Mouse (Mus musculus): ENCODE data around the gene Eci3. TPM values are rescaled to one million over a fixed set of nuclear protein-coding genes. Genes with fewer than 3 reads are reported as not detected.
"Not testable (repeated sequence)": the region's sequence is repeated elsewhere in the genome, so short reads cannot be mapped to it uniquely, and the experiment has no call there.

The Eci3 gene
- polyA plus RNA-seq, 1 experiment from 2014 or later, result 0.47 TPM

DNA sequence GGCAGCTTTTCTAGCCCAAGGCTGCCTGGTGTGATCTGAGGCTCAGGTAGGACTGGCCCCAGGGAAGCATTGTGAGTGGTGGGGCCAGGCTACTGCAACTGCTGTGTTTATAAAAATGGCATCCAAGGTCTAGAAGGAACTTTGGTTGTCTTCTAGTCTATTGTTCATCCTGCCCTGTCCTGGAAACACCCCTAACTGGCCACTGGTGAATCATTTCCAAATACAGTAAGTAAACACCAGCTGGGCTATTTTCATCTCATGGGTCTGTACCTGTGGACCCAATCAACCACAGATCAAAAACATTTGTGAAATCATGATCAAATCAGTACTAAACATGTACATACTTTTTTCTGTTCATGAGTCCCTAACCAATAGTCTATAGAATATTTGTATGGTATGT lies 8.8 kb upstream of the Eci3 start:
- not testable (repeated sequence) for H3K4me2 ChIP-seq (replicated peaks); ATAC-seq; H3K27me3 ChIP-seq

DNA sequence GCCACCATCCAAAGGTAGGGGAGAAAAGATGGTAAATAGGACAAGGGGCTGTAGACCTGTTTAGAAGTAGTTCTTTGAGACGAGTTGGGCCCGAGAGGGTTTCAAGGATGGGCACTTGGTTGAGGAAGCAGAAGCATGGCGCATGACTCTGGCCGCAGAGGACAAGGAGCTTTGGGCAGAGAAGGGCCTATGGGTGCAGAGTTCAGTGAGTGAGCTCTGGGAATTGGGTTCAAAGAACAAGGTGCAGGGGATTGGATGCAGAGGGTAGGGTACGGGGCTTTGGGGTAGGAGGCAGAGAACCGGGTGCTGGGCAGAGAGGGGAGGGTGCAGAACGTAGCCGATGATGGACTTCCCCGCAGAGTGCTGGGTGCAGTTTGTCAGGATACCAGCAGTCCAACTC lies 2.0 kb upstream of the Eci3 start:
- H3K9ac ChIP-seq (replicated peaks); H3K4me2 ChIP-seq (replicated peaks); H3K4me3 ChIP-seq (replicated peaks); H3K9me3 ChIP-seq; H3K36me3 ChIP-seq; ATAC-seq; H3K27ac ChIP-seq: not testable (repeated sequence)
- H3K4me1 ChIP-seq (replicated peaks), result peaks cover 15% of the 10 kb centered on the region
- 73% methylated on average over 9 of the region's 9 CpGs for WGBS
- peaks cover 31% of the 10 kb centered on the region for H3K27me3 ChIP-seq

More for the DNA sequence above, 8.8 kb upstream of the Eci3 start:
- H3K9ac ChIP-seq (replicated peaks); H3K27ac ChIP-seq; H3K9me3 ChIP-seq; H3K4me1 ChIP-seq (replicated peaks); H3K4me3 ChIP-seq (replicated peaks): not testable (repeated sequence)
- H3K36me3 ChIP-seq, result peaks cover 15% of the 10 kb centered on the region

DNA sequence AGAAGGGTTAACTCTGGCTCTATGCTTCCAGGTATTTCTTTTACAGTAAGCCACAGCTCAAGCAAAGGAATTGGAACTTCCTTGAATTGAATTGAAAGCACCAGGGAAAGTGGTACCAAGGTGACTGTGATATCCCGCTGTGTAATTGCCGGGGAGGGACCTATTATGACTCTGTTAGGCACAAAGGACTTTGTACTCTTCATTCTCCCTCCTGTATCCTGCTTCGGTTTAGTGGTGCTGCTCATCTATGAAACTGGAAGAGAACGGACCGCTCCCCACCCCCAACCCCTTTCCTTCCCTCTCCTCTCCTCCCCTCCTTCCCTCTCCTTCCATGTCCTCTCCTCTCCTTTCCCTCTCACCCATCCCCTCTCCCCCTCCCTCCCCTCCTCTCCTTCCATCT lies 1.3 kb upstream of the Eci3 start:
- Histone ChIP-seq H3K9ac (replicated peaks) (no peak overlapping the region), H3K27me3 (peaks cover 31% of the 10 kb centered on the region), H3K27ac (no peak overlapping the region), H3K9me3 (no peaks in the 10 kb centered on the region), H3K36me3 (no peaks in the 10 kb centered on the region), H3K4me2 (replicated peaks) (peak overlapping the region; percentile 71), H3K4me3 (replicated peaks) (peak overlapping the region; percentile 43), H3K4me1 (replicated peaks) (peaks cover 15% of the 10 kb centered on the region)
- ATAC-seq, result no peak
- 5% methylated on average over 5 of the region's 5 CpGs for WGBS

DNA sequence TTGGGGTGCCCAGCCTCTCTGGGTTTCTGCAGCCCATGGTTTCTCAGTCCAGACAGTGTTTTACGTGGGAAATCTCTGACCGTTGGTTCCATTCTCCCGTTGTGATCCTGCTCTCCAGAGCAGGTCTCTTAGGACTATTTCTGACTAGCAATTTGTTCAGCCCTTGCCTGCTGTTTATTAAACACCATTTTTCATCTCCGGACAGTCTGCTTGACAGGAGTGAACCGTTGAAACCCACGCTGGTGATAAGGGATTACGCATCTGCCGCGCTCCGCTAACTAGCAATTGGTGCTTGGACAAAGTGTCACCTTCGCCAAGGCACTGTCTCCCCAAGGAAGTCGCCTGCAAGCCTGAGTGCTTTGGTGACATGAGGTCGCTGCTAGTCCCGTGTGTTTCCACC lies 809 bp upstream of the Eci3 start:
- H3K9ac ChIP-seq (replicated peaks), result 0 out of 2 replicates have a peak overlapping the region, but pooled peaks have one; percentile 52

DNA sequence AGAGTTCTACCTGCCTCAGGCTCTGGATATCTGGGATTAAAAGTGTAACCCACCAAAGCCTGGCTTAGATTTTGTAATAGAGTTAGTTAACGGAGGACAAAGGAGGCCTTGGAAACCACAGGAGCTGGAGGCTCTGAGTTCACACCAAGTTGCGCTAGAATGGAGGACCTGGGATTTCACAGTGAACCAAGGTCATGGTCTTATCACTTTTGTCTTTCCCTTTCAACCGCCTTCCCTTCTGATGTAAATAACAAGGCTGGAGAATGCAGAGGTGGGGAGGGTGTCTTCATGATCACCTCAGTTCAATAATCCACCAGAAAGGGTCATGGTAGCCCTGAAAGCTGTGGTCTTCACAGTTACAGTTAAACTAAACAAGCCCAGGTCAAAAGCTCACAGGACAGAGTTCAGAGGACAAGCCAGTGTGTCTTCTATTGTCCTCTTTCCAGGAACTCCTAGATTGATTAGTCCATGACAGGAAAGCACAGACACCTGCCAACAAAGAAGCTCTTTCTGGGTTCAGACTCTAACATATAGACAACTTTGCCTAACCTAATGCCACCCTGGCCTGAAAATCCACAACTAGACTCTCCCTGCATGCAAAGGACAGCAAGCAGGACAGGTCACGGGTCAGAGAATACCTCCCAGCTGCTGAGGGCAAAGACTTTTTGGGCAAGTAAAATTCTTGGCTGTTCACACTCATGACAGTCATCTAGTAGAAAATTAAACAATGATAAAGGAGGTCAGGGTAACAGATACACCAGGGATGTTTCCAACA lies 2.4 kb downstream of the Eci3 start:
- Histone ChIP-seq H3K9ac (replicated peaks) (no peak overlapping the region), H3K4me3 (replicated peaks) (no peak overlapping the region), H3K27me3 (peaks cover 31% of the 10 kb centered on the region), H3K9me3 (no peaks in the 10 kb centered on the region), H3K4me1 (replicated peaks) (peaks cover 15% of the 10 kb centered on the region), H3K4me2 (replicated peaks) (no peak overlapping the region), H3K27ac (no peak overlapping the region), H3K36me3 (no peaks in the 10 kb centered on the region)
- ATAC-seq, result no peak
- 83% methylated on average over 4 of the region's 4 CpGs for WGBS

More for the DNA sequence above, 809 bp upstream of the Eci3 start:
- 6% methylated on average over 14 of the region's 14 CpGs for WGBS
- H3K27me3 ChIP-seq, result peaks cover 31% of the 10 kb centered on the region
- no peak overlapping the region for H3K27ac ChIP-seq
- no peak for ATAC-seq
- peak overlapping the region; percentile 43 for H3K4me3 ChIP-seq (replicated peaks)
- peak overlapping the region; percentile 71 for H3K4me2 ChIP-seq (replicated peaks)
- H3K36me3 ChIP-seq, result no peaks in the 10 kb centered on the region
- H3K4me1 ChIP-seq (replicated peaks), result peaks cover 15% of the 10 kb centered on the region
- no peaks in the 10 kb centered on the region for H3K9me3 ChIP-seq

DNA sequence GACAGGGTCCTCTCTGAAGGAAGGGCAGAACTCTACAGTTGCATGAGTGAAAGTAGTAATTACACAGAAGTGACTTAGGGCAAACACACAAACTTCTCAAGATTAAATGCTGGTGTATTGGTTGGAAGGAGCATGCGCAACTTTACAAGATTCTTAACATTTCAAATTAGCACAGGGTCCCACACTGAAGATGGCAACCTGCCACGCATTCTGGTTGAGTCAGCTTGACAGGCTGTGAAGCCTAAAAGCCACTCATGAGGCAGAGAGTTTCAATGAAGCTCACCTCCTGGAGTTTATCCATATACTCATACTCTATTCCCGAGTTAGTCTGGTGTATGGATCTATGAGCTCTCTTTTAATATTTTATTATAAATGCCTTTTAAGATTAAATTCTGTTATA lies 5.5 kb downstream of the Eci3 start:
- WGBS, result 83% methylated on average over 3 of the region's 3 CpGs
- H3K9me3 ChIP-seq; ATAC-seq; H3K27me3 ChIP-seq; H3K4me1 ChIP-seq (replicated peaks); H3K36me3 ChIP-seq; H3K9ac ChIP-seq (replicated peaks); H3K27ac ChIP-seq; H3K4me3 ChIP-seq (replicated peaks); H3K4me2 ChIP-seq (replicated peaks): not testable (repeated sequence)

DNA sequence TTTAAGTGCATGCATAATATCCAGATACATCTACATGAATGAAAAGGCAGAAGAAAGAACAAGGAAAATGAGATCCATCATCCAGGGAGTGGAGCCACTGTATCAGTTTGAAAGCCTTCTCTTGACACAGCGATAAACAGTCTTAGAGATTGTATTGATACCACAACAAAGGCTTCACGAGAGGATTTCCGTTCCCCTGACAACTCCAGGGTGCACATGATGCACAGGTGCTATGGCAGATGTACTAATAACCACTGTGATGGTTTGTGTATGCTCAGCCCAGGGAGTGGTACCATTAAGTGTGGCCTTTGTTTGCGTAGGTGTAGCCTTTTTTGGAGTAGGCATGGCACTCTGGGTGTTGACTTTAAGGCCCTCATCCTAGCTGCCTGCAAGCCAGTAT lies 6.7 kb downstream of the Eci3 start:
- Histone ChIP-seq H3K9ac (replicated peaks) (no peak overlapping the region), H3K27ac (no peak overlapping the region), H3K9me3 (no peaks in the 10 kb centered on the region), H3K36me3 (no peaks in the 10 kb centered on the region), H3K27me3 (no peaks in the 10 kb centered on the region), H3K4me2 (replicated peaks) (no peak overlapping the region), H3K4me3 (replicated peaks) (no peak overlapping the region), H3K4me1 (replicated peaks) (no peaks in the 10 kb centered on the region)
- 89% methylated on average over 4 of the region's 4 CpGs for WGBS
- ATAC-seq, result no peak

DNA sequence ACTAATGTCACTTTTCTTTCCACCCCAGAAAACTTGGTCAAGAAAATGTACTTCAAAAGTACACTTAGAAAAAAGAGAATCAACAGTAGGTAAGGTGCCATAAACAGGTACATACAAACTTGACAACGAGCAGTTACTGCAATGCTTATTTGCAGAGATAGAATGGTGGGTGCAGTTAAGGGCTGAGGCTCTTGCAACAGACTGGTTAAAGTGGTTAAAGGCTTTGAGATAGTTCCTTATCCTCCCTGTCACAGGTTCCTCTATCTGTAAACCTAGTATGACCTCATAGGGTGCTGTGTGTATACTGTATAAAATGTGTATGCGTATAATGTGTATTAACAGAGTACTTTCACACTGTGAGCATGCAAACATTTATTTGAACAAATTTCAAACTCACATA lies 12.2 kb downstream of the Eci3 start:
- ATAC-seq; H3K36me3 ChIP-seq; H3K4me1 ChIP-seq (replicated peaks); H3K27ac ChIP-seq; H3K4me2 ChIP-seq (replicated peaks); H3K9ac ChIP-seq (replicated peaks); H3K4me3 ChIP-seq (replicated peaks); H3K27me3 ChIP-seq; H3K9me3 ChIP-seq: not testable (repeated sequence)
- WGBS, result 91% methylated on average over 2 of the region's 2 CpGs

DNA sequence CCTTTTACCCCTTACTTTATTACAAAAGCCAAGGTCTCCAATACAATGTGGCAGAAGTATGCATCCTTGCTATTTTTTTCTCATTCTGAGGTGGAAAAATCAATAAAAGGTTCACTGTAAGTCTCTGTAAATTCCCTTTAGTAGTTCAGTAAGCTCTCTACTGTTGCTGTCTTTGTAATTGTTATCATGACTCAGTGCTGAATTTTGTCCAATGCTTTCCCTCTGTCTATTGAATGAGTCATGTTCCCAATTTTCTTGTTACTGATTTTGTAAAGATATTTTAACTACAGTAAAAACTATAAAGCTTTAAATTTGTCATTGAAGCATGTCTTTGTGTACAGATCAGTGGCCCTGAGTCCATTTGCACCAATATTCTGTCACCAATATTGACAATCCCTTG lies 21.2 kb downstream of the Eci3 start:
- Histone ChIP-seq H3K4me1 (replicated peaks) (no peaks in the 10 kb centered on the region), H3K9ac (replicated peaks) (no peak overlapping the region), H3K36me3 (no peaks in the 10 kb centered on the region), H3K27ac (no peak overlapping the region), H3K27me3 (no peaks in the 10 kb centered on the region), H3K4me3 (replicated peaks) (no peak overlapping the region), H3K4me2 (replicated peaks) (no peak overlapping the region), H3K9me3 (no peaks in the 10 kb centered on the region)
- no peak for ATAC-seq

DNA sequence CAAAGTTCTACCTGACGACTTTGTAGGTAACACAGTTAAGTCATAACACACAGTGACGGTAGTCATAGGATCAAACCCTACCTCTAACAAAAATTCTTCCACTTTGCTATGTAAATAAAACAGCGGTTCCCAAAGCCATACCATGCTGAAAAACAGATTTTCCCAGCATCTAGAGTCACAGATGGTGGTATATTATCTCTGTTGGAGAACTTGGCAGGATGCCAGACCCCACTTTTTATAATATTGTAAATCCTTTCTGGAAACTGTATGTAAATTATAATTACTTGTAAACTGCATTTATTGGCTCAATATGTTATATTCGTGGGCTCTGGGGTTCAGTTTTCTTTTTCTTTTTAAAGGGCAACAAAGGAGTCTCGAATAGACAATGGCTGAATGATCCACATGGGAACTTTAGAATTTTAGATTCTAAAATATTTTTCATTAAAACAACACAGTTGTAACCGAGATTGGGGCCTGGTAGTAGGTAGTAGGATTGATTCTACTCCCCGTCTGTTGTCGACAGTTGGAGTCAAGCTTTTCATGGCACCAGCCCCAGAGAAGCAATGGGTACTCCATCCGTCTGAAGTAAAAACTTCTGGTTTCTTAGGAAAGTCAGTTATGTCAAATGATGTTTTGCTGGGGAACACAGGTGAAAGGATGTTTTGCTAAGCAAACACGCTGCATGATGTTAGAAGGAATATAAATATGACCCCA lies 28.5 kb downstream of the Eci3 start:
- H3K4me2 ChIP-seq (replicated peaks), result no peak overlapping the region
- H3K4me3 ChIP-seq (replicated peaks), result no peak overlapping the region
- H3K27me3 ChIP-seq, result no peaks in the 10 kb centered on the region
- no peaks in the 10 kb centered on the region for H3K4me1 ChIP-seq (replicated peaks)
- no peak overlapping the region for H3K27ac ChIP-seq
- no peak for ATAC-seq
- H3K36me3 ChIP-seq, result no peaks in the 10 kb centered on the region
- 81% methylated on average over 10 of the region's 10 CpGs for WGBS
- no peak overlapping the region for H3K9ac ChIP-seq (replicated peaks)
- no peaks in the 10 kb centered on the region for H3K9me3 ChIP-seq

DNA sequence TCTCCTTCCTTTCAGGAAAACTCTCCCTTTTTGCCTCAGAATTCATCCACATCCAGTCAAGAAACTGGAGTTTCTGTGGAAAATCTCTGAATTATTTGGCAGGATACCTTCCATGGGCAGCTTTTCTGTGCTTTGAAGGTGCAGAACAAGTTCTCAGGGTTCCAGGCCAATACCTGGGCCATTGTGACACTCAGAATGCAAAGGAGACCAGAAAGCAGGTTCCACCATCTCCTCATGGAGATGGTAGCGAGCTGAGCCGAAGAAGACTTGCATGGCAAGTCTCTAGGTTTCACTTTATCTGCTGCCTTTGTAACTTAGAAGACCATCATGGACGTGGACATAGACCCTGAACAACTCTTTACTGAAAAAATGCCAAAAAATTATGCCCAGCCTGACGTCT lies 39.4 kb downstream of the Eci3 start, which contains the start of the genes Fam217a and 4933417A18Rik:
Gene Fam217a, minus strand, starts transcription at position 101 of the 400 bp plus-strand sequence.
Gene 4933417A18Rik, plus strand, starts transcription at position 200 of the 400 bp plus-strand sequence.
- no peak within 1 kb of the TSS for H3K4me3 ChIP-seq (replicated peaks)
- WGBS, result 88% methylated on average over 4 of the region's 4 CpGs
- H3K27ac ChIP-seq, result no peak within 1 kb of the TSS
- no peak for ATAC-seq
- no peak within 1 kb of the TSS for H3K9ac ChIP-seq (replicated peaks)
- no peaks in the 10 kb centered on the region for H3K27me3 ChIP-seq
- no peaks in the 10 kb centered on the region for H3K4me1 ChIP-seq (replicated peaks)
- H3K4me2 ChIP-seq (replicated peaks), result no peak within 1 kb of the TSS
- no peaks in the 10 kb centered on the region for H3K36me3 ChIP-seq
- no peaks in the 10 kb centered on the region for H3K9me3 ChIP-seq

DNA sequence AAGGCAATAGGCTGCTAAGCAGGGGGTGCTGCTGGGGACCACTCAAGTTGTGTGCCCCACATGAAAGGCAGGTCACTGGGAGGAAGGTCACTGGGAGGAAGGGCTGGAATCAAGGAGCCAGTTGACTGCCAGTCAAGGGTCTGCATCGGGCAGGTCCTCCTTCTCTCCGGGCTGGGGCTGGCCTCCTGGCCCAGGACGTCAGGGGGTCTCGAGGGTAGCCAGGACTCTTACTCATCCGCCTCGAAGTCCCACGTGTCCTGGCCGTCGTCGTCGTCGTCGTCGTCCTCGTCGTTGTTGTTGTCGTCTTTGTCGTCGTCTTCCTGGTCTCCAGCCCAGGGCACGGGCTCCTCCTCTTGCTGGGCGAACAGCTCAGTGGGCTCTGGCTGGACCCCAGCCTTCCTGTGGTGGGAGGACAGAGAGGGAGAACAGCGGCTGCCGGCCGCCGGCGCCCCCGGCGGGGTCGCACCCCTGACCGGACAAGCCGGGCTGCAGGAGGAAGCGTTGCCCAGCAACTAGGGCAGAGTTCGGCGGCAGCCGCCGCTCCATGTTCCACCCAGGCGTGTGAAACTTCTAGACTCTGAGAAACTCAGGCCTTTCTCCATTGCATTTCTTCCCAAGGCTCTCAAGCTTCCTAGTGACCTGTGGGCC lies 47.0 kb downstream of the Eci3 start:
- Histone ChIP-seq H3K27ac (no peak overlapping the region), H3K27me3 (no peaks in the 10 kb centered on the region), H3K9ac (replicated peaks) (0 out of 2 replicates have a peak overlapping the region, but pooled peaks have one; percentile 37), H3K4me1 (replicated peaks) (peaks cover 4% of the 10 kb centered on the region; the same call in 1 of the 2 replicates), H3K4me3 (replicated peaks) (peak overlapping the region; percentile 28), H3K4me2 (replicated peaks) (peak overlapping the region; percentile 51), H3K36me3 (no peaks in the 10 kb centered on the region), H3K9me3 (no peaks in the 10 kb centered on the region)
- 43% methylated on average over 36 of the region's 37 CpGs for WGBS
- ATAC-seq, result peak; percentile 65

All from midbrain, embryonic 13.5 days (tissue).